Mouse (Mus musculus) thymus, postnatal 14 days (tissue): ENCODE results near the gene Fam186a.
"Not testable (repeated sequence)": the region's sequence is repeated elsewhere in the genome, so short reads cannot be mapped to it uniquely, and the experiment has no call there.

Source experiments
- DNase-seq: peaks from one replicate; pipeline ENCODE4 v3.0.0; 2021

The Fam186a gene

GRCm38 (mm10) chr15:99966961-99967360 lies at the start of gene Fam186a:
Gene Fam186a (minus strand): TSS chr15:99967061.
- no peak for DNase-seq

- no peak for DNase-seq
Observed at GRCm38 (mm10) chr15:100006180-100006579, 39.3 kb upstream of the Fam186a start.

DNA sequence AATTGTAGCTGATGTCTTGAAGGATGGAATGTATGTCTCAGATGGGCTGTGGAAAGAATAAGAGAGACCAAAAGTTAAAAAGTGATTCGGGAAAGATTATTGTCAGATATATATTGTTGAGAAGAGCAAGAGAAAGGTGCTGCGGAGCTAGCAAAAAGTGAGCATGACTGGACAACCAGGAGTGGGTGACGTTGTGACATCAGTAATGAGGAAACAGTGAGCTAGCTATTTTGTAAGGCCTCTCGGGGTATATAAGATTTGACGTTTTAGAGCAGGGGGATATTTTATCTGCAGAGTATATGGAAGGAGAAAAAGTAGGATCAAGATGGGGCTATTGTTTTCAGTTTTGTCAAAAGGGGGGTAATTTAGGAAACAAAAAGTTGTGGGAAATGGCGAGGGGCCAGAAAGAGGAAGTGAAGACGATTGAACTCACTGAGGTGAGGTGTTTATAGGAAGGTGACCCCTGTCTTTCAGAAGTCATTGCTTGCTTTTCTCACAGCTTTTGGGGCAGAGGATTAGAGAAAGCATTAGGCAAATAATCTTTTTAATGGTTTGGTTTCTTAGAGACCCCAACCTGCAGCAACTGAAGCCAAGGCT lies 37.9 kb upstream of the Fam186a start:
- DNase-seq, result no peak

- no peak for DNase-seq
Observed at GRCm38 (mm10) chr15:99999390-99999789, 32.5 kb upstream of the Fam186a start.

- no peak for DNase-seq
Observed at GRCm38 (mm10) chr15:99997114-99997804, 30.4 kb upstream of the Fam186a start.

DNA sequence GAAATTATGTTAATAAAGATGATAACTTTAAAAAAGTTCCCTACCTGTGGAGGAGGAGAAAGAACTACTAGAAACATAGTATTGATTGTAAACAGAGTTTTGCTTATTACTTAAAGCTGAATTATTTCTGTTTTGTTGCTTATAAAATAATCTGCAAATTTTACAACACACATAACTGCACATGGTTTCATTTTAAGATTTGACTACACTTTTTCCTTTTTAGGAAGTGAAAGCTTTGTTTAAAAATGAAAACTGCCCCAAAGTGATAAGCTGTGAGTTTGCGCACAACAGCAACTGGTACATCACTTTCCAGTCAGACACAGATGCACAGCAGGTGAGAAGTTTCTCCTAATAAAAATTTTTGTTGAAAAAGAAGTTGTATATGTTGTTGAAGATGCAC lies 26.2 kb upstream of the Fam186a start:
- no peak for DNase-seq

- no peak for DNase-seq
Observed at GRCm38 (mm10) chr15:99979715-99980114, 12.9 kb upstream of the Fam186a start.

DNA sequence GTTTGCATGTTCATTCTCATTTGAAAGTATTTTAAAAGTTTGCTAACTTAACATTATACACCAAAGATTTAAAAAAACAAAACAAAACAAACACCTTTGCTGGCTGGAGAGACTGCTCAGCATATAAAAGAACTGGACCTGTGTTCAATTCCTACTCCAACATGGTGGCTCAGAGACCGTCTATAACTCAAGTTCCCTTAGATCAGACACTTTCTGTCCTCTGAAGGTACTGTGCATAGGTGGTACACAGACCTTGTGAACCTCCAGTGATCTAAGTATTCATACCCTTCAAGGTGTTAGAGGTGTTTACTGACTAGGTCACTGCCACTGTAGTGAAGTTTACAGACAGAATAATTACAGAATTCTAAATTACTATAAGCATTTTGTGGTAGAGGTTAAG lies 12.4 kb upstream of the Fam186a start:
- no peak for DNase-seq

DNA sequence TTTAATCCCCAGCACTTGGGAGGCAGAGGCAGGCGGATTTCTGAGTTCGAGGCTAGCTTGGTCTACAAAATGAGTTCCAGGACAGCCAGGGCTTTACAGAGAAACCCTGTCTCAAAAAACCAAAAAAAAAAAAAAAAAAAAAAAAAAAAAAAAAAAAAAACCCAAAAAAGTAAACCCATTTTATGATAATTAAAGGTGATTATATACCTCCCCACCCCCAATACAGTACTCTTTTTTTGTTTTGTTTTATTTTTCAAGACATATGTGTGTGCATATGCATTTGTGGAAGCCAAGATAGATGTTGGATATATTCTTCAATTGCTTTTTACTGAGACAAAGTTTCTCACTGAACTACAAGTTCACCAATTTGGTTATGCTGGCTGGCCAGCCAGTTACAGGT lies 9.3 kb upstream of the Fam186a start:
- not testable (repeated sequence) for DNase-seq

DNA sequence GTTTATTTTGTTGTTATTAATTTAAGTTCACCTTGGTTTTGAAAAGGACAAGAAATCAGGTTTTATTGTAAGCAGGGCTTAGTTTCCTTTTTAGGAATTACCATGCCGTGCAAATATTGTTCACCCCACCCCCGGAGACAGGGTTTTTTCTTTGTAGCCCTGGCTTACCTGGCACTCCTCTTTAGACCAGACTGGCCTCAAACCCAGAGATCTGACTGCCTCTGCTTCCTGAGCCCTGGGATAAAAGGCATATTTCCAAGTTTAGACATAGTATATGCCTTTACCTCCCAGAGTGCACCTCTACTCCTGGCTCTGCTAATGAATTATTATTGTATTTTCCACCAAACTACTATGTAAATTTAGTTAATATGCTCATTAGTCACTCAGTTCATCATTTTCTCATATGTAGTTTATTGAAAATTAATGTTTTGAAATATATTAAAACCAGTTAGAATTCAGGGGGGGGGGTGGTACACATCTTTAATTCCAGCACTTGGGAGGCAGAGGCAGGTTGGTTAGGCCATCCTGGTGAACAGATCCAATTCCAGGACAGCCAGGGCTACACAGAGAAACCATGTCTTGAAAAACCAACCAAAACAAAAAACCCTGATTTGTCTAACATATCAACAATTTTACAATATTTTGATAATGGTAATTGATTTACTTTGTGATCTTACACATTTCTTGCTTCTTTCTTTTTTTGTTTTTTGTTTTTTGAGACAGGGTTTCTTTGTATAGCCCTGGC lies 7.8 kb upstream of the Fam186a start:
- no peak for DNase-seq

- peak; percentile 75 for DNase-seq
Observed at GRCm38 (mm10) chr15:99972989-99973911, 6.4 kb upstream of the Fam186a start.

GRCm38 (mm10) chr15:99972361-99972988 lies 5.6 kb upstream of the Fam186a start:
- peak; percentile 97 for DNase-seq

- DNase-seq, result no peak
Observed at GRCm38 (mm10) chr15:99970606-99971005, 3.7 kb upstream of the Fam186a start.

DNA sequence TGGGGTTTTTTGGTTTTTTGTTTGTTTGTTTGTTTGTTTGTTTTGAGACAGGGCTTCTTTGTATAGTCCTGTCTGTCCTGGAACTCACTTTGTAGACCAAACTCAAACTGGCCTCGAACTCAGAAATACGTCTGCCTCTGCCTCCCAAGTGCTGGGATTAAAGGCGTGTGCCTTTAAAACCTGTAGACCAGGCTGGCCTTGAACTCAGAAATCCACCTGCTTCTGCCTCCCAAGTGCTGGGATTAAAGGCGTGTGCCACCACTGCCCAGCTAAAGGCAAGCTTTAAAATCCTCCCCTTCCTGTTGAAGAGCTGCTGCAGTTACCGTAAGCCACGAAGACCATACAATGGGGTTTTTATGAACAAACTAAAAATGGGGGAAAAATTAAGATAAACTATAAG lies 2.9 kb upstream of the Fam186a start, which contains the start of gene Larp4:
TSS of gene Larp4 (plus strand) at position 301 of the 400 bp plus-strand sequence.
- not testable (repeated sequence) for DNase-seq

DNA sequence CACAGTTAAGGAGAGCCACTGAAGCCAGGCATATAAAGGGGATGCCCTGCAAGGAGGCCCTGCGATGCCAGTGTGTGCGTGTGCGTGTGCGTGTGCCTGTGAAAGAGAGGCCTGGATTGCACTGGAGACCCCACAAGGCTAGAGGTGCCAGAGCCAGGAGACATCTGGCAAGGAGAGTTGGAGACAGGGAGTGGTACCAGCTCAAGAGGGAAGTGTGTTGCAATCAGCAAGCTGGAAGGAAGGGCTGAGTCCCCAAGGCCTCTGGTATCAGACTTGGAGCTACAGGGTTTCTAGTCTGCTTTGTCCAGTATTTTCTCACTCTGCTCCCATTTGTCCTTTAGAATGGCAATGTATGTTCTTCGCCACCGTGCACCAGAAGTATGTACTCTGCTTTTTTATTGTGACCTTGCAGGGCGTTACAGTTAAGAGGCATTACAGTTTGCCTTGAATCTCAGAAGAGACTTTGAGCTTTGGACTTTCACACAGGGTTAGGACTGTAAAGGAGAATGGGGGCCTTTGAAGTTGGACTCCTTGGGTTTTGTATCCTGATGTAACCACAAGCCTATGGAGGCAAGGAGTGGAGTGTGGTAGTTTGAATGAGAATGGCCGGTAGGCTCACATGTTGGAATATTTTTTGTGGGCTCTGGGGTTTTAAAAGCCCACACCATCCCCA lies 1.6 kb downstream of the Fam186a start:
- DNase-seq, result no peak

DNA sequence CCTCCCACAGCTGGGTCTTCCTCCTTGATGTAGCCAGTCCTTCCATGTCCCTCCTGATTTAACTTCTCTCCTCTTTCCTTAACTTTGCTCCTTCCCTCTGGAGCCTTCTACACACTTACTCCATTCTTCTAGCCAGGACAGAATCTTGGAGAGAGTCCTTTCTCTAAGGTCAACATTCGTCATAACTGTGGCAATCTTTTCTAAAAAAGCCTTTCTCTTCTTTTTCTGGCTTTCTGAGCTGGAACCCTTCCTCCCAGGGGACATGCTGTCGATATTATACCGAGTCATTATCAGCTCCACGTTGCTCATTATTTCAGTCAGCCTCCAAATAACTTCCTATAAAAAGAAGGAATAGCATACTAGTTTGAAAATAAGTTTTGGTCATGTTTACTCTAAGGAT lies 11.5 kb downstream of the Fam186a start:
- DNase-seq, result no peak

DNA sequence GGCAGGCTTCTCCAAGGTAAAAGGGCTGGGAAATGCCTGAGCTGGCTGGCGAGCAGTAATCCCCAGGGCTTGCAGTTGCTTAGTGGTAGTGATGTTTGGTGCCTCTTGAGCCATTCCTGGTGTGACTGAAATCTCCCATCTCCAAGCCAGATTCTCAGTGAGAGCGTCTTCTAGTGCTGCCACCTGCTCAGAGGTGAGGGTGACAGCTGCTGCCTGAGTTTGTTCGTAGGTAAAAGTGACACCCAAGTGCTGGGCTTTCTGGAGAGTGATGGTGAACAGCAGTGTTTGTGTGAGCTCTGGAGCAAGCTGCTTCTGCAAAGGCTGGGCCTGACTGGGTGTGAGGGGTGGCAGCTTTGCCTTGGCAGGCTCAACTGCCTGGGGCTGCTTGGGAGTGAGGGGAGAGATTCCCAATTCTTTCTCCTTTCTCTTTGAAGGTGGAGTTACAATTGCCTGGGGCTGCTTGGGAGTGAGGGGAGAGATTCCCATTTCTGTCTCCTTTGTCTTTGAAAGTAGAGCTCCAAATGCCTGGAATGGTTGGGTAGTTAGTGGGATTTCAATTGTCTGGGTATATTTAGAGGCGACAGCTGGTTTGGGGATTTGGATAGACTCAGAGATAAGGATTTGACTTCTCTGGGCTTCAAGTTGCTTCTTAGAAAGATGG lies 25.8 kb downstream of the Fam186a start:
- DNase-seq, result no peak

DNA sequence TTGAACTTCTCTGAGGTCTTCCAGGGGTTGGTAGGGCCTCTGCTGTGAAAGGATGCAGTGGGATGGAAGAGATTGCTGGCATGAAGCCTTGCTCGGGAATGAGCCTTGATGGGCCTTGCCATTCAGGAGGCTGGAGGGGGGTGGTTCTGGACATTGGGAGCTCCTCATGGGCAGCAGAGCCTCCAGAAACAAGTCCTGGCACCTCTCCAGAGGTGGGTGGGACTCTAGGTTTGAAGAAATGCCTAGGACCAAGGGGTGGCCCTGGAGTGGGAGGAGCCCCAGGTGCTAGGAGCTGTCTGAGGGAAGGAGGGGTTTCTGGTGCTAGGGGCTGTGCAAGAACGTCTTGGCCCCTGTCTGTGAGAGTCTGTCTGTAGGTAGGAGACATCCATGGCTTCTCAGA lies 26.4 kb downstream of the Fam186a start:
- no peak for DNase-seq

DNA sequence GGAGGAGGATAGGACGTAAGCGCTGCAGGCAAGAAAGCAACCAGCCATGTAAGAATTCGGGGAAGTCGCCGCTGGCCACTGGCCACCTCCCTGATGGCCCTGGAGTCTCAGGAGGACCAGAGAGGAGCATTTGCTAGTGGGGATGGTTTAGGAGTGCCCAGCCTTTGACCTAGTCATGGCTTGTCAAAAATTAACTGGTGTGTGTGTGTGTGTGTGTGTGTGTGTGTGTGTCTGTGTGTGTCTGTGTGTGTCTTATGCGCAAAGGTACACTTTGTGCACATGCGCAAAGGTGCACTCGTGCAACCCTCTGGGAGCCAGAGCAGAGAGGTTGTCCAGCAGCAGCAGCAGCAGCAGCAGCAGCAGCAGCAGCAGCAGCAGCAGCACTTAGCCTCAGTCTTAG lies 29.0 kb downstream of the Fam186a start:
- DNase-seq, result no peak

GRCm38 (mm10) chr15:99936659-99937058 lies 30.2 kb downstream of the Fam186a start:
- no peak for DNase-seq

- no peak for DNase-seq
Observed at GRCm38 (mm10) chr15:99934501-99934900, 32.4 kb downstream of the Fam186a start.
